Mouse (Mus musculus): ENCODE measurements around the gene Khnyn.

The Khnyn gene

DNA sequence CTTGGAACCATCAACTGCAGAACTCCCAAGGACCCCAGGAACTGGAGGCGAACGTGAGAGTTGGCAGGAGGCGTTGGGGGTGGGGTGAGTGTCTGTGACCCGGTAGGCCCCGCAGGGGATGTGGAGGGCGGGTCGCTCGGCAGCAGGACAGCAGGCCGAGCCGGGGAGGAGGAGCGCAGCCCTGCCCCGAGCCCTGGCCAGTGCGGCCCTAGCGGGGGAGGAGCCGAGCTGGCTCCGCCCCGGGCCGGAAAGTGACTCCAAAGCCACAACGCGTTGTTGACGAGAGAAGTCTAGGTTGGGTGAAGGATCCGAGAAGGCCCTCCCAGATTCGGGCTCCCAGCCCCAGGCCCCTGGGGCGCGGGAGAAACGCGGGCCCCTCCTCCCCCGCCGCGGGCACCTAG lies at the start of gene Khnyn:
TSS of gene Khnyn (plus strand) at position 235 of the 401 bp plus-strand sequence.
- in situ Hi-C loops (cut with MseI, MboI) = no loop called here

GRCm38 (mm10) chr14:55838312-55838711 lies 46.4 kb upstream of the Khnyn start:
- in situ Hi-C loops (cut with MseI, MboI) = loop anchor here in 1 of 2 experiments (10.0 kb wide), 1 partner anchor 64 kb away; no protein-coding TSS in a partner anchor

DNA sequence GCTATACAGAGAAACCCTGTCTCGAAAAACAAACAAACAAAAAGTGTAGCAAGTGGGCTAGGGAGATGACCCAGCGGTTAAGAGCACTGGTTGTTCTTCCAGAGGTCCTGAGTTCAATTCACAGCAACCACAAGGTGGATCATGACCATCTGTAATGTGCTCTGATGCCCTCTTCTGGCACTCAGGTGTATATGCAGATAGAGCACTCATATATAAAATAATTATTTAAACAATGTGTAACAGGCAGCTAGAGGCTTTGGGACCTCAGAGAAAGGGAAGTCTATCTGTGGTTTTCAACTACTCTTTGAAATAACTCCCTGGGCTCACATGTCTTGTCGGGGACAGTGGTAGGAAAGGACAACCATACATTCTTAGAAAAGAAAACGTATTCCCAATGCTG lies 46.0 kb upstream of the Khnyn start:
- in situ Hi-C loops (cut with MseI, MboI) = loop anchor here in 1 of 2 experiments (10.0 kb wide), 1 partner anchor 64 kb away; no protein-coding TSS in a partner anchor

GRCm38 (mm10) chr14:55840853-55841366 lies 43.8 kb upstream of the Khnyn start:
- in situ Hi-C loops (cut with MseI, MboI) = no loop called here

DNA sequence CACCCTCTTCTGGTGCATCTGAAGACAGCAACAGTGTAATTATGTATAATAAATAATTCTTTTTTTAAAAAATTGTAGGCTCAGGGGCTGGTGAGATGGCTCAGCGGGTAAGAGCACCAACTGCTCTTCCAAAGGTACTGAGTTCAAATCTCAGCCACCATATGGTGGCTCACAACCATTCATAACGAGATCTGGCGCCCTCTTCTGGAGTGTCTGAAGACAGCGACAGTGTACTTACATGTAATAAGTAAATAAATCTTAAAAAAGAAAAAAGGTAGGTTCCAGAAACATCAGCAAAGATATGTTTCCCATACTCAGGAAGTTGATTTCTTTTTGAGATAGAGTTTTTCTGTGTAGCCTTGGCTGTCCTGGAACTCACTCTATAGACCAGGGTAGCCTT lies 42.0 kb upstream of the Khnyn start:
- in situ Hi-C loops (cut with MseI, MboI) = no loop called here

- in situ Hi-C loops (cut with MseI, MboI) = no loop called here
Observed at GRCm38 (mm10) chr14:55845506-55846294, 39.0 kb upstream of the Khnyn start.

GRCm38 (mm10) chr14:55850885-55851284 lies 33.9 kb upstream of the Khnyn start:
- in situ Hi-C loops (cut with MseI, MboI) = no loop called here

DNA sequence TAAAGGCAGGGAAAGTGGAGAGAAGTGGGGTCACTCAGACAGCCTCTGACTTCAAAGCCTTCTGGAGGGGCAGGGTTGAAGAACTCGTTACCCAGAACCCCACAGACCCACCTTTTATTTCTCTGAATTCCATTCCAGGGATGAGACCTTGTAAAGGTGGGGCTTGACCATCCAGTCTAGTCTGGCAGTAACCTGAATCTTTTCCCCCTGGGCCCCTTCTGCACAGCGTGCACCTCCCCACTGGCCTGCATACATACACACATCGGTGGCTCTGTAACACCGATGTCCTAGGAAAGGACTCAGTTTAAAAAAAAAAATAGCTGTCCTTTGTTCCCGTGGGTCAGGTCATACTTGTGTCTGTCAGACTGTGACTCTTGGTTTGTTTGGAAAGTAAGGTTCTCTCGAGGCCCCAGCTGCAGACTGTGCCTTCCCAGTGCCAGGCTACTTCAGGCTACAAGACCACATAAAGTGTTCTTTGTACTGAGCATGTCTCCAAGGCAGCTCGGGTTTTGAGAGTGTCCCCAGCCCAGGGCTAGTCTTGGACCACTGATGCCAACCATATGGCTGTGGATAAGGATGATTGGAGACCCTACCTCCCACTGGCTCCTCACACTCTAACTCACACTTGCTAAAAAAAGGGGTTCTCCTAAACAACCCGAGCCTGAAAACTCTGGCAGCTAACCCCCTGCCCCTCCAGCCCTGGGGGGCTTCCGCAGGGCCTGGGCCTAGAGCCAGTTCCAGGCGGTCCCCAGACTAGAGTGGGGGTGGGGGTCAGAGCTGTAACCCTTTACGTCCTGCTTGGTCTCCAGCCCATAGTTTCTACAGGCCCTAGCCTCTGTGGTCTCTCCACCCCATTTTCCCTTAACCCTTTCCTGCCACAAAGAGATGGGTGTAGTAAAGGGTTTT lies 31.8 kb upstream of the Khnyn start:
- in situ Hi-C loops (cut with MseI, MboI) = no loop called here

- in situ Hi-C loops (cut with MseI, MboI) = no loop called here
Observed at GRCm38 (mm10) chr14:55853621-55854285, 31.0 kb upstream of the Khnyn start, which contains the start of gene Nynrin. Gene Nynrin (plus strand): TSS chr14:55854010.

DNA sequence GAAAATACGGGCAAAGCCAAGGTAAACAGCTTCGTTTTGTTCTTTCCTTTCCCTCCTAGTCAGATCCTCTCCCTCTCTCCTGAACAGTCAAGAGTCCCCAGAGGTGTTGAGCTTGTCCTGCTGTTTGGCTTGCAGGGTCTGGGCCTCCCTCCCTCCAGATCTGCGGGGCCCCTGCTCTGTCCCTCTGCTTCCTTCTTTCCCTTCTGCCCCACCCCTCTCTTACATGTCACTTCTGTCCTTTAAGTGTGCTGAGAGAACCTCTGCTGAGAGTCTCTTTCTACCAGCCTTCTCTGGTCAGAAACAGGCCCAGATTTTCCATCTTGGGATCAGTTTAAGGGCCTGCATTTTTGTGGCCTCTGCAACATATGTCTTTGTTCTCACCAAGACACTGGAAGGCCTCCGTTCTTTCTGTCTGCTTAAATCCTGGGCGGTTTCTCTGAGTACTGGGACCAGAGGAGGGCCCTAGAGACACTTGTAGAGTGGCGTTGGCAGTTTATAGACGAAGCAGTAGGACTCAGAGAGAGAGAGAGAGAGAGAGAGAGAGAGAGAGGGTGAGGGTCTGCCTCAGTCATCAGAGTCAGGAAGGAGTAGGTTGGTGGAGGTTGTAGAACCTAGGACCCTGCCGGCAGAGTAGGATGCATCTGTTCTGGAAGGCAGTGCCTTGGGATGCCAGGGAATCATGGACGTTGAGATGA lies 30.2 kb upstream of the Khnyn start:
- in situ Hi-C loops (cut with MseI, MboI) = no loop called here

DNA sequence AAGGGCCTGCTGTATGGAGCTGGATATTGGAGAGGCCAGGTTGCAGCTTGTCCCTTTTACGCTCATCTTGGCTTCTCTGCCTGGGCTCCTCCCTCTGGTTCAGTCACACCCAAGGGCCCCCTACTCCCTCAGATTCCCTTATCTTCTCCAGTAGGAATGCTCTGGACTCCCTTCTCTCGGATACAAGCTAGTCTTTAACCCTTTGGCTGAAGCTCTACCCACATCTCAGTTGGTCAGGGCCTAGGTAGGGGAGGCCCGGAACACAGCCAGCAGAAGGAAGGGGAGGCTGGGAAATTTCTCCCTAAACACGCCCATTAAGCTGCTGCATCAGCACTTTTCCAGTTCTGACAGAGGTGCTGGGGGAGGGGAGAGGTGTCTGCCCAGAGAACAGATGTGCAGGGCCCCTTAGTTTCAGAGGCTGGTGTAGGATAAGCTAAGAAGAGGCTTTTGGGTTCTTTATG lies 29.6 kb upstream of the Khnyn start:
- in situ Hi-C loops (cut with MseI, MboI) = no loop called here

DNA sequence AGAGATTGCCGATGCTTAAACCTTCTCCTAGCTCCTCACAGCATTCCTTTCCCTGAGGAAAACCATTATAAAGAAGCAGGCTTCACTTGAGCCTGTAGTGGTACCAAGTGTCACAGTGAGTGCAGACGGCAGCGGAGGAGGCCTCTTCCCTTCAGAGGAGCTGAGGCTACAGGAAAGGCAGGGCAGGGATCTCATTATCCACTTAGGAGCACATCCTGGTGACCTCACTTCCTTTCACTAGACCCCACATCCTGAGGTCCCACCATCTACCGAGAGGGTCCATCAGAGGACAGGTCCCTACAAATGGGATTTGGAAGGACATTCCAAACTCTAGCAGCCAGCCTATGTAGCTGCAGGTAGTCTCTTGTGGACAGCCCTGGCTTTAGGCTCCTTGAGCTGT lies 27.2 kb upstream of the Khnyn start:
- in situ Hi-C loops (cut with MseI, MboI) = no loop called here

- in situ Hi-C loops (cut with MseI, MboI) = no loop called here
Observed at GRCm38 (mm10) chr14:55862186-55862585, 22.6 kb upstream of the Khnyn start.

DNA sequence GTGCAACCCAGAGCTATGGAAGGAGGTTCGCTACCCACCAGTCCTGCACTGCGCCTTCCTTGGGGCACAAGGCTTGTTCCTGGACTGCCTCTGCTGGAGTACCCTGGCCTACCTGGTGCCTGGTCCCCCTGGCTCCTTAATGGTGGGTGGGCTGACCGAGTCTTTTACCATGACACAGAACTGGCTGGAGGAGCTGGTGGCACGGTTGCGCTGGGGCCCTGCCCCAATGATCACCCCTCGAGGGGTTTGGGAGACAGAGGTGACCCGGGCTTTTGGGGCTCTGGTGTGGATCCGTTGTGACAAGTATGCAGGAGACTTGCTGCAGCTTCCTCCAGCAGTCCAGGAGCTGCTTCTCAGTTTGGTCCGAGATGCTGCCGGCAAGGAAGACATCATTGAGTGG lies 21.8 kb upstream of the Khnyn start:
- in situ Hi-C loops (cut with MseI, MboI) = no loop called here

DNA sequence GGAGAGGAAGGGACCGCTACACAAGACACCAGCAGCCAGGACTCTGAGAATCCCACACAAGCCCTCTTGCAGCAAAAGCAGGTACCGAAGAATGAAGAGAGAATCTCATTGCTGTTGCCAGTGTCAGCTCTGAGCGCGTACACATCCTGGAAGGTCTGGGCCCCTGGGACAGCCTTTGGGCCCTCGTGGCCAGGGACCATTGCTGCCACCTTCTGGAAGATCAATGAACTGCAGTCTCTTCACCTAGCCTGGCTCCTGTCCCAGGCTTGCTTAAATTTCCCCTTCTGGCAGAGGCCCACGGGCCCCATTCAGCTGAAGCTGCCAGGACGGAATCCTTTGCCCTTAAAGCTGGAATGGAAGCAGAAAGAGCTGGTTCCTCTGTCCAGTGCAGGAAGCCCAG lies 21.0 kb upstream of the Khnyn start:
- in situ Hi-C loops (cut with MseI, MboI) = no loop called here

- in situ Hi-C loops (cut with MseI, MboI) = no loop called here
Observed at GRCm38 (mm10) chr14:55866962-55867361, 17.8 kb upstream of the Khnyn start.

DNA sequence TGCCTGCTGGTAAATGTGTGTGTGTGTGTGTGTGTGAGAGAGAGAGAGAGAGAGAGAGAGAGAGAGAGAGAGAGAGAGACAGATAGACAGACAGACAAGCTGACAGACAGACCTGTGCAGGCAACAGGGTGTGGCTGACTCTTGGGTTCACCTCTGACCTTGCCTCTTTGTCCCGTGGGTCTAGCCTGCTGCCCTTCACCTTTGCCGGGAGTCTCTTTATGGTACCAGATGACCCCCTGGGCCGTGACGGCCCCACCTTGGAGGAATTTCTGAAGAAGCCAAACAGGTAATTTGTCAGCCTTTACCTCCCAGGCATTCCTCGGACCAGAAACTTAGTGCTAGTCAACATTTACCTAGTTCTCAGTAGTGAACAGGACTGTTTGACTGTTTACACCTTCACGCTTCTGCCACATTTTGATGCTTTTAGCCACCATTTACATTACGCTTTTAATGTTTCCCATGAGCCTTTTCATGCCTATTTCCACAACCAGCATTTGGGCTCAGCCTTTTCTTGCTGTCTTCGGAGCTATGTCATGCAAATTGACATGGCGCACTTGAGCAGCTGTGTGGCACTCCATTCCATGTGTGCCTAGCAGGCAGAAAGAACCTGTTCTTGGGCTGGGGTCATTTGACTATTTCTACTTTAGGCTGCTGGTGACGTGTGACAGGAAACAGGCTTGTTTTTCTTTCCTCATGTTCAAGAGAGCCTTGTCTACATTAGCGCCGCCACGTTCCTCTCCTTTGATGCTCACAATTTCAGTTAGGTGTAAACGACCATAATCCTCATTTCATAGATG lies 16.3 kb upstream of the Khnyn start:
- in situ Hi-C loops (cut with MseI, MboI) = no loop called here

DNA sequence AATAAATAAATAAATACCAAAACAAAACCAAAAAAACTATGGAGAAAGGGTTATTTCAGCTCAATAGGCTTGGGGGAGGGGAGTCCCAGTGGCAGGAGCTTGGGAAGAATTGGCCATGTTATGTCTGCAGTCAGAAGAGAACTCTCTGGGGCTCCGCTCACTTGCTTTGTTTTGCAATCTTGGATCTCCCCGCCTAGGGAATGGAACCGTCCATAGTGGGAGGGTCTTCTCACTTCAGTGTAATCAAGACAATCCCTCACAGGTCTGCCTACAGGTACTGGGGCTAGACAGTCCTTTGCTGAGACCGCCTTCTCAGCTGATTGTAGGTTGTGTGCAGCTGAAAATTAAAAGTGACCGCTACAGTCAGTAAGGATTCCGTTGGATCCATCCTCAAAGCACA lies 15.2 kb upstream of the Khnyn start:
- in situ Hi-C loops (cut with MseI, MboI) = no loop called here

DNA sequence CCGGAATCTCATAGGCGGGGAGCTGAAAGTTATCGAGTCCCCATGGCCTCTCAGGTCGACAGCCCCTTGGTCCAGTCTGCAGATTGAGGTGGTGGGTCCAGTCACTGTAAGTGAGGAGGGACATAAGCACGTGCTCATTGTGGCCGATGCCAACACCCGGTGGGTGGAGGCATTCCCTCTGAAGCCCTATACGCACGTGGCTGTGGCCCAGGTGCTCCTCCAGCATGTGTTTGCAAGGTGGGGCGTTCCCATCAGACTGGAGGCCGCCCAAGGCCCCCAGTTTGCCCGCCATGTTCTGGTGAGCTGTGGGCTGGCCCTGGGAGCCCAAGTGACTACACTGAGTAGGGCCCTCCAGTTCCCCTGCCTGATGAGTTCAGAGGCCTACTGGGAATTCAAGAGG lies 12.7 kb upstream of the Khnyn start:
- in situ Hi-C loops (cut with MseI, MboI) = no loop called here

DNA sequence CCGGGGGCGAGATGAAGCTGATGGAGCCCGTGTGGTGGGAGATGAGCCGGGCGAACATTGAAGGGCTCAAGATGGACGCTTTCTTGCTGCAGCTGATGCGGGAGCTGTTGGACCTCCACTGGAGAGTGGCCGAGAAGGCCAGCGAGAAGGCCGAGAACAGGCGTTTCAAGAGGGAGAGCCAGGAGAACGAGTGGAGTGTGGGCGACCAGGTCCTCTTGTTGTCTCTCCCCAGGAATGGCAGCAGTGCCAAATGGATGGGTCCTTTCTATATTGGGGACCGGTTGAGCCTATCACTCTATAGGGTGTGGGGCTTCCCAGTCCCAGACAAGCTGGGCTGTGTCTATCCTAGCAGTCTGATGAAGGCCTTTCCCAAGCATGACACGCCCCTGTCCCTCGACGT lies 12.2 kb upstream of the Khnyn start:
- in situ Hi-C loops (cut with MseI, MboI) = no loop called here

Measured in mouse trophoblast stem cell (cell line).